Mouse (Mus musculus): ENCODE measurements around the gene Patj.

Gene Patj

DNA sequence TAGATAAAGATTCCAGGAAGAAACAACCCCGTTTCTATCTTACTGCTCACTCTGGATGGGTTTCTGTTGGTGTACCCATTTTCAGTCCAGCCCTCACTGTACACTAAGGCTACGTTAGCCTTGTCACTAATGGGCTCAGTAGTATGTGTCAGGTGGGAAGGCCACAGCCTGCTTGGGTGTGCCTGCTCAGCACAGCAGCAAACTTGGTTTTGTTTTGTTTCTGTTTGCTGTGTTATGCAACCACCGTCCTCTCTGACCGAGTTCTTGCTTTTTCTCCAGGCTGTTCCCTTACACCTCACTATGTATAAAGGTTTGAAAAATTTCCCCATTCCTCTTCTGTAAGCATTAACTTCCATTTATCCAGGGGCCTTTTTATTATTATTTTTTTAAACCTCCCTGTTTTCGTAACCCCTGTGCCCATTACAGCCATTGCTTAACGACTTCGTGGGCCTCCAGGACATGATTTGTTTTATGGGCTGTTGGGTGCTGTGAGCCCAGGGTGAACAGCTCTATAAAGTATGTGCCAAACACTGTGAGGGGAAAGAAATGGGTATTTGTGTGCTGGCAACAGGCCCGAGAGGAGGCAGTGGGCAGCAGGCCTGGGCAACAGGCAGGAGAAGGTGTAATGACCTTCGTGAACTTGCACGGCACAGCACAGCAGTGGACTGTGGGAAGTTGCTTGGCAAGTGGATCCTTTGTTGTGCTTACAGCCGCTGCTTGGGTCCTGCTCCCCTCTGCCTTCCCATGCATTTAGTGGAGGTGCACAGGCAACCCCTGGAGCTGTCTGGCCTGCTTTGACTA is 113.1 kb downstream of the Patj start:
- DNase-seq (ENCODE audit: low read depth, low spot score): no peak

DNA sequence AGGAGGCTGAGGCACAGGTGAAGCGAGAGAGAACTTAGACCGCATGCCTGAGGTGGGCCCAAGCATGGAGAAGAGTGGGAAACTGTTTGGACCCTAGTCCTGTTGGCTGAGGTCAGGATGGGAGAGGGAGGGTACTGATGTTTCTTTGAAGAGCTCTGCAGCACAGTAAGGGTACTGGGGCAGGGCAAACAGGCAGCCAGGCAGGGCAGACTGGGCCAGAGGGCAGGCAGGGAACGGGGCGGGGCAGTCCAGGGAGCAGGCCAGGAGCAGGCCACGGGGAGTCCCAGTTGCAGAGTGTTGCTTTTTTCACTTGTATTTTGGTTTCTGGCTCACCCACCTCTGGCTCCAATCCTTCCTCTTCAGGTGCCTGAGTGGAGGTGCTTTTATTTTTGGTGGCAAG is 114.4 kb downstream of the Patj start:
- DNase-seq (ENCODE audit: low read depth, low spot score): no peak

DNA sequence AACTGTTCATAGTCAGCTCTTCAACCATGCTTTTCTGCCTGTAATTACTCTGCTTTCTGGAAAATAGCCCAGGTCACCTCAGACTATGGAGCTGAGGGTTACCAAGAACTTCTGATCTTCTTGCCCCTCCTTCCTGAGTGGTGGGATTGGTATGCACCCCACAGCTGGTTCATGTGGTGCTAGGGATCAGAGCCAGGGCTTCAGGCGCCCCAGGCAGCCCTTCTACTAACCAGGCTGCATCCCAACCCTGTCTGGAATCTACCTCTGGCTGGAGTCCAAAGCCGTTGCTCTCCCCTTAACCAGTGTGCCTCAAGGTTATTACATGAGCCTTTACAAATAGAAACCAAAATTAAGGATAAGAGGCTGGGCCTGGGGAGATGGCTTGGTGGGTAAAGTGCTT is 115.7 kb downstream of the Patj start:
- no peak for DNase-seq (ENCODE audit: low read depth, low spot score)

DNA sequence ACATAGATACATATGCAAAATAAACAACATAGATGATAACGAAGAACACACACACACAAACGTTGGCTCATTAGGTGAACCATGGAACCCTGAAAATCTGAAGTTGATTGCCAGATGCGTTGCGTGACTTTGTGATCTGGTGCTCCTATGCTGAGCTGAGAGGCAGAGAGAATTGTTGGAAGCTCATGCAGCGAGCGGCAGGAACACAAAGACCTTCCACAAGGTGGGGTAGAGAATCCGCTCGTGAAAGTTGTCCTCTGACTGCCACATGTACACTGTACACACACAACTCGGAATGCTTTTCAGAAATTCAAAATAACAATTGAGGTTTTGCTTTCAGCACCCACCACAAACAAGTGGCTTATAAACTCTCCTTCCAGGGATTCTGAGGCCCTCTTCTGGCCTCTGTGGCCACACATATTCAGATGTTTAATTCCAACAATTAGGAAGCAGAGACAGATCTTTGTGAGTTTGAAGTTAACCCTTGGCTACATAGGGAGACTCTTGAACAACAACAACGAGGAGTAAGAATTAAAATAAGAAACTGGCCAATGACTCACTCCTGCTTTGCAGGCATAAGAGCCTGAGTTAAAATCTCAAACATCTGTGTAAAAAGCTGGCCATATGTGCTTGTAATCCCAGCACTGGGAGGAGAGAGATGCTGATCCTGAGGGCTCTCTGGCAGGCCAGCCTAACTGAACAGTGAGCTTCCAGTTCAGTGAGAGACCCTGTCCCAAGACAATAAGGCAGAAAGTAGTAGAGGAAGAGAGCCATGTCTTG is 116.6 kb downstream of the Patj start:
- no peak for DNase-seq (ENCODE audit: low read depth, low spot score)

DNA sequence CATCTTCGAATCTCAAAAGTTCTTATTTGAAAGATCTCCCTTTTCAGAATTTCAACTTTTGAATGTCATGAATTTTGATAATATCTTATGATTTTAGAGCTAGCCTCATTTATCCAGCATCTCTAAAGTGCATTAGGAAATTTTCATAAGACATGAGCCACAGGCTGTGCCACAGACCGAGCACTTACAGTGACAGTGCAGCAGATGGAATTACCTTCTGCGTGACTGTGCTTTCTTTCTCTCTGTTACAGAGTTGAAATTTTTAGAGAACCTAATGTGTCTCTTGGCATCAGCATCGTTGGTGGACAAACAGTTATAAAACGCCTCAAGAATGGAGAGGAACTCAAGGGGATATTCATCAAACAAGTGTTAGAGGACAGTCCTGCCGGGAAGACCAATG is 124.9 kb downstream of the Patj start:
- no peak for DNase-seq (ENCODE audit: low read depth, low spot score)

DNA sequence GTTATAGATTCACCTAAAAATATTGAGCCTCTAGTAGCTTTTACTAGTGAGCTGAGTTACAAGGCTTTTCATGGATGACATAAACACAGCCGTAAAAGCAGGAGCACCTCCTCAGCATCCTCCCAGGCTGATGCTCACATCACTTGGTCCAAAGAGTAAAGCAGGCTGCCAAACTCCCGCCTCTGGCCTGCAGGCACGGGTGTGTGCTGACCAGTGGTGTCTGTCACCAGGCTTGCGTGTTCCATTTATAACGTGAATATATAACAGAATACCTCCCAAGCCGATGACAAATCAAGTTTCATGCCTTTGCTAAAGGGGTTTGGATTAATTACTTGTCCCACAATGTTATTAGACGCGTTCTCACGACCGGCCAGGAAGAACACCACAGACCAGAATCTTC is 128.9 kb downstream of the Patj start:
- DNase-seq (ENCODE audit: low read depth, low spot score): no peak

DNA sequence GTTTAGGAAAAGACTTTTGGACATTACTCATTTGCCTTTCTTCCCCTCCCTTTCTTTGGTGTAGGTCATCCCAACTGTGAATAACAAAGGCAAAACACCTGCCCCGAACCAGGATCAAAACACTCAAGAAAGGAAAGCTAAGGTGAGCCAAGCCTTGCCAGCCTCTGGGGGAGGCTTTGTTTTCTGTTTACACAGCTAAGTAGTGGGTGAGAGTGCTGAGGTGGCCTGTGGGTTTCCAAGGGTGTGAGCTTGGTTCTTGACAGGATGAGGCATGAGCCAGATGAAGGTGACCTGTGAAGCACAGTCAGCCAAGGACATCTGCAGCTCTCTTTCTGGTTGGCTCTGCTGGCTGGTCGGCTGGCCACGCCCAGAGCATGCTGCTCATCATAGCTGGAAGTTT is 139.9 kb downstream of the Patj start:
- DNase-seq (ENCODE audit: low read depth, low spot score): no peak

DNA sequence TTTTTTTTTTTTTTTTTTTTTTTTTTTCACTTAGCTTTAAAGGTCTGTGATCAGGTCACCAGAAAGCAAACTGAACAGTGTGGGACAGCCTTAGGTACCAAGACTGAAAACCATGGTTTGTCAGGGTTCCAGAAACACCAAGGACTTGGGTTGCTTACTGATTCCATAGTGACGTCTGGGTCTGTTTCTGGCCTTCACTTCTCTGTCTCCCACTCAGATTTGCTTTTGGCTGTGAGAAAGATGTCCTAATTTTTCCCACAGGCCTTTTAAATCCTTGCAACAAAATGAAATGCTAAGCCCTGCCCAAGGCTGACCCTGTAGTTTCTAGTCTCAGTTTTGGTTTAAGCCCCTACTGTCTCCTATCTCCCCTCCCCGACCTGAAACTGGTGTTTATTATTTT is 146.0 kb downstream of the Patj start:
- DNase-seq (ENCODE audit: low read depth, low spot score): no peak

DNA sequence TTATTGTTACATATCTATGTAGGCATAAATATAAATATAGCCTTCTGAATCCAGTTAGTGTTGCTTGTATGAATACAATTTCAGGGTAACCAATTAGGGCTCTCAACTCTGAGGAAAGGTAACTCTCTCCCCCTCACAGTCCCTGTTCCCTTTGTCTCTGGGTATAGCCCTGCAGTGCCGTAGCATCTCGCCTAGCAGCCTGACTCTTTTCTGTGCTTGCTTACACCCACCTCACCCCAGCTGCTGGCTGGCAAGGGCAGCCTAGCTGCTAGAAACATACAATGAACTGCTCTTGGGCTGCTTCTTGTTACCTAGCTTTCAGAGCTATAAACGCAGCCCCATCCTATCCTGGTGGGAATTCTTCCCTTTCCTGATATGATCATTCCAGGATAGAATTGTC is 147.4 kb downstream of the Patj start:
- no peak for DNase-seq (ENCODE audit: low read depth, low spot score)

DNA sequence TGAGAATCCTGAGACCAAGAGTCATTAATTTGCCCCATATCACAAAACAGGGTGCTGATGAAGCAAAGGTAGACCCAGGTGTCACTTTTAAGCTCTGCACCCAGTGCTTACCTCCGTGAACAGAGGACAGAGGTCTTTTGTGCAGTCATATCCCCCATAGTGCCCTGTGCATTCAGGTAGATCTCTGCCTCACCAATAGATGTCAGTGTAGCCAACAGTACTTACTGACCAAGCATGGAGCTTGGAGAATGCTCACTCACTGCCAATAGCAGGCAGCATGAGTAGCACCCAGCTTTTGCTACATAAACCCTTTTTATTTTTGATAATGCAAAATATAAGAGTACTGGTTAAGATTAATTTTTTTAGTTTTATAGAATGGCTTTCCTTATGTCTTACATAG is 149.8 kb downstream of the Patj start:
- DNase-seq (ENCODE audit: low read depth, low spot score): no peak

DNA sequence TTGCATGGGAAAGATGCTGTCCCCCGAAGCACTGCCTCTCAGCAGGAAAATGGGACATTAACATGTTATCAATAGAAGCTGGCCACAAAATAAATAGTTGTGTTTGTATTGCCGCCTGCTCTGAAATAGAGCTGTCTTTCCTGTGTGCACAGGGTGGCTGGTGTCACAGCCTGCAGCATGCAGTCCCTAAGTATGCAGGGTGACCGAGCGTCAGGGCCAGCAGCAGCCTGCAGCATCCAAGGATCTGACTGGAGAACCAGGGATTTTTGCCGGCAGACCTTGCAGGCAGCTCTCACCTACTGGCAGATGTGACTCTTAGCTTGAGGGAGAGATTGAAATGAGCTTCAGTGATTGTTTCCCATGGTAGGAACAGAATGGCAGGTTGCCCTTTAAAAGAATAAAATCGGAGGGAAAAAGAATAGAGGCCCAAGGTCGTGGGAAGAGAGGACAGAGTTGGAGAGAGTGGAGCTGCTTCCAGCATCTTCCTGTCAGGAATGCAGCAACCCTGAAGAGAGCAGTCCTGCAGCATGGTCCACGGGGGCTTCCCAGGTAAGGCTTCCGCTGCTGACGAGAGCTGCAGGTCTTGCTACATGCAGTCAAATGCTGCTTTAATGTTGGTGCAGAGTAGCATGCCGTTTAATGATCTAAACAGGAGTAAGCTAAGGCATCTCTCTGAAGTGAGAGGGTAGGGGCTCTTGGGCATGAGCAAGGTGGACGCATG is 151.0 kb downstream of the Patj start:
- DNase-seq (ENCODE audit: low read depth, low spot score): no peak

DNA sequence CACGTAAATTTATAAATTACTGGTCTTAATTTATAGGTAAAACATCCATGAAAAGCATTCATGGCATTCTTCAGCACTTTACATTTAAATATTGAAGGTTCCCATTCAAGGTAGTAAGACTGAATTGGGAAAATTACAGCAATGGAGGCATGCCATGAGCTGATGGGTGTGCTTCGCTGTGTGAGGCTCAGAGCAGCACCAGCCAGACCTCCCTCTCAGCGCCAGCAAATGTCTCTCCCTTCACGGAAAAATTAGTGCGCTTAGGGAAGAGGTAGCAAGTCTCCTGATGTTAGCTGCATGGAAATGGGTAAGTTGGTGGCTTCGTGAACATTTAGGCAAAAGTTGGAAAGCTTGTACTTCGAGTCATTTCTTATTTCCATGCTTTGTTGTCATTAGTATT is 153.9 kb downstream of the Patj start:
- no peak for DNase-seq (ENCODE audit: low read depth, low spot score)

DNA sequence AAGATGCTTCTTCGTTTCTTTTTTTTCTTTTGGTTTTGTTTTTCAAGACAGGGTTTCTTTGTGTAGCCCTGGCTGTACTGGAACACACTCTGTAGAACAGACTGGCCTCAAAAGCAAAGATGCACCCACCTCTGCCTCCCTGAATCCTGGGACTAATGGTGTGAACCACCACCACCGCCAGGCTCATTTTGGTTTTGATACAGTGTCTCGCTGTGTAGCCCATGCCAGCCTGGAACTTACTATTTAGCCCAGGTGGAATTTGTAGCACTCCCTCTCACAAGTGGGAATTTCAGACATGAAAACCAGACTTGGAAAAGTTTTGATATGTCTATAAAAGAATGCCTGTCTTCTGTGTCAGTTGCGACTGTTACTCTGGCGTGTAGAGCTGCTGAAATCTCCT is 154.5 kb downstream of the Patj start:
- no peak for DNase-seq (ENCODE audit: low read depth, low spot score)

DNA sequence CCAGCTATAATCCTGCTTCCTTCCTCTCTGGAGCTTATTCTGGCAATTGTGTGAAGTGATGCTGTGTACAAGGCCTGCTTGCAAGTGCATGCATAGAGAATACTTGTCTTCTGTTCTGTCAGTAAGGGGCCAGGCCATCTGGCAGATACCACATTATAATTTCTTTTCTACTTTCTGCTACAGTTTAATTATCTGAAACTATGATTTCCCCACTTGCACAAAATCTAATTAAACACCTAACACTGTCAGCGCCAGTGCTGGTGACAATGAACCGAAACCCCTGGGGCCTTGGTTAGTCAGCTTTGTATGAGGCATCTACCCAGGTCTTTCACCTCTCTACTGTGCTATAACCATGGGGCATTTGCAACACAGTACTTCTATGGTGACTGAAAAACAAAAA is 160.1 kb downstream of the Patj start:
- DNase-seq (ENCODE audit: low read depth, low spot score): no peak

DNA sequence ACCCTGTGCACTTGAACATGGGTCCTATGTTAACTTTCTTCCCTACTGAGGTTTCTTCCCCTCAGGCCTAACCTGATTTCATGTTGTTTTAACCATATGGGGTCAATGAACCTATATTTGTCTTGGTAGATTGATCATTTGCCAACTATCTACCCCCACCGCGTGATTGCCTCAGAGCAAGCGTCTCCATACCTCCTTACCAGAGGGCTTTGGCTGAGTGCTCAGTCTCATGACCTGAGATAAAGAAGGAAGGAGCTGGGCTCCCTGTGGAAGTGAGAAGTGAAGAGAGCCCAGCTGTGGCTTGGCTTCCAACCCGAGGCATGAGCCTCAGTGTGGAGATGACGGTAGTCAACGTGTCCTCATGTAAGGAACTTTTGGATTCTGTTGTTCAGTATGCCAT is 160.9 kb downstream of the Patj start:
- no peak for DNase-seq (ENCODE audit: low read depth, low spot score)

DNA sequence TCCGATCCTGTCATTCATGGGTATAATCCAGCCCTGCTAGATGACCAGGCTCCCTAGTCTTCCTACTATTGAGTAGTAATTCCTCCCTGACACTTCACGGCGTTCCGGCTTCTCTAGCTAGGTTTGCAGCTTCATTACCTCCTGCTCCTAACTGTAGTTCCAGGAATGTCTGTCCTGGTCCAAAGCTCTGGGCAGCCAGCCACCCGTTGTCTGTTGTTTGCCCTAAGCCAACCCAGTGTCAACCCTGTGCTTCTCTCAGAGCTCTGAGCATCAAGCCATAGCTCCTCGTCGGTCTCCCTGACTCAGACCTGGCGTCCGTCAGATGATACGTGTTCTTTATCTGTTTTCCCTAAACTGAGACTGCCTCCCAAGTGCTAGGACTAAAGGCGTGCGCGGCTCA is 161.6 kb downstream of the Patj start:
- no peak for DNase-seq (ENCODE audit: low read depth, low spot score)

DNA sequence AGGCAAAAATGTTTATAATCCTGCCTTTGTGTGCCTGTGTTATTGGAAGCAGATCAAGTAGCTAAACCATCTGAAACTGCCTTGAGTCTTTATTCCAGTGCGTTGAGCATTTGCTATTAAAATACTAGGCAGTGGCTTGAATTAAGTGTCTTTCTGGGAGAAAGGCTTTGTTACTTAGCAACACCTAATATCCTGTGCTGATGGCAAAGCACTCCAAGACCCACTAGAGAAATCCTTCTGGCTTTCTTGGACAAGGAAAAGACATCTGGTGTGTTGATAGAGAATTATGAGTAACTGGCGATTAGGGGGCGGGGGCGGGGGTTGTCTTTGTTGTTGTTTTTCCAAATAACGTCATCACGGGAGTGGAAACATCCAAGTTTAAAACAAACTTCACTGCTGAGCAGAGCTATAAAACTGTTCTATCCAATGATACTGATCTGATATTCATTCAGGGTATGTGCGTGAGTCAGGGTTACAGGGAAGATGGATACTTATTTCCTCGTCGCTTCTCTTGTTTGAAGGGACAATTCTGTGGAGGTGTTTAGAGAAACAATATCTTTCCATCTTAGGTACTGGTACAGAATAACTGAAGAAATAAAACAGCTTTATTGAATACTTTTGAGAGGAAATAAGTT is 164.7 kb downstream of the Patj start:
- no peak for DNase-seq (ENCODE audit: low read depth, low spot score)

DNA sequence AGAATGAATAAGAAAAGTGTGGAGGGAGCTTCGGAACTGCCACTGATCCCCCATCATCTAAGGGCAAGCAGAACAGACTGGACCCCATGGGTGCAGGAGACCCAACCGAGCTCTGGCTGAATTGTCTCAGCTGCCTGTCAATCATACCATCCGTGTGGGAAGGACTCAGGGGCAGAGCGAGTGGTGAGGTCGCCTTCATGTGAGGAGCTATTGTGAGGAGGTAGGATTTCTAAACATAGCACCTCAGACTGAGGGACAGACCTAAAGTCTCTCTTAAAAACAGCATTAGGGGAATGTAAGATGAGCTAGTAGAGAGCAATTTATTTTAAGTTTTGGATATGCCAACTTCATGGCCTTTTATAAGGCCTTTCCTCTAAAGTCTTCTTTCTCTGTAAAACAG is 167.5 kb downstream of the Patj start:
- no peak for DNase-seq (ENCODE audit: low read depth, low spot score)

DNA sequence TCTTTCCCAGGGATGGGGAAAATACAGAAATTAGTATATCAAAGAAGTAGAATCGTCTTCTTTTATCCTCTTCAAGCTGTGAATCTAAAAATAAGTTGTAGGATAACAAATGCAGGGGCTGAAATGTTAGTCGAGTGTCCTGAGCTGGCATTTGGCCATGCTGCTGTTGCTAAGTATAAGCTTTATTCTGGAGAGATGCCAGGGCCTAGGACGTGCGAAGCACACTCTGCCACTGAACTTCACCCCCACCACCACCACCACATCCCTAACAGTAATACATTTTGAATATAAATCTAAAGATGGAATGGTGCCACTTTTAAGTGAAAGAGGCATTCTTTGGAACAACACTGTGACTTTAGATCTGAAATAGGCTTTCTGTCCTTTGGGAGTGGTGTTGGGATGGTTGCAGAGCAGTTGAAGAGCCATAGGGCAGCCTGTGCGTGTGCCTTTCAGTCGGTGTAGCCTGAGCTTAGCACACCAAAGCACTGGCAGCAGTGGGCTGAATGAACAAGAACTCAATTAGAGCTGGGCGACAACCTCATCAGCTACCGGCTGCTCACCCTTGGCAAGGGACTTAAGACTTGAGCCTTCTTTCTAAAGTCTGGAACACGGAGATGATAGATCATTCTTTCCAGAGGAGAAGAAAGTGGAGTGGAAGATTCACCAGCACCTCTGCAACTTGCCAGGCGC is 168.1 kb downstream of the Patj start:
- DNase-seq (ENCODE audit: low read depth, low spot score): no peak

DNA sequence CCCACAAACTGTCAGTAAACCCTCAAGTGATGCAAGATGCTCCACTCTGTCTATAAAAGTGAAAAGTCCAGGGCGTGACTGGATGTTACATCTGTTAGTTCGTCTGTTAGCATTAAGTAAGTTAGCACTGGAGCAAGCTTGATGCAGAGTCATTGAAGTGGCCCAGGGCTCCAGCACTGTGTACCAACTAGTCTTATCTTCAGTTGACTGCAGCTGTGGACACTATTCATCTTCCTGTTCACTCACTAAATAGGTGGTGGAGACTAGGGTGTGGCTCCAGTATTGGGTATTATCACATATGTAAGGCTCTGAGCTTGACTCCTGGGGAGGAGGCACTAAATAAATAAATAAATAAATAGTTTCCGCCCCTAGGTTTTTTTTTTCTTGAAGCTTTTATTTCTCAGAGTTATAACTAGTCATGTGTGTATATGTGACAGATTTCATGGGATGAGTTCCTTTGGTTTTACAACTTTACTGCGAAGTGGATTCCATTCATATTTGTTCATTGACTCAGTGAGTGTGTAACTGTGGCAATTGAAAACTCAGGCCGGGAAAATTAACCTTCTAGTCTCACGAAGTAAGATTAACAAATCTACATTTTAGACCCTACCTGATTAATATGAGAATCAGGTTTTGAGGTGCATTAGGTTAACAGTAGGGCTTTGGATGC is 168.7 kb downstream of the Patj start:
- DNase-seq (ENCODE audit: low read depth, low spot score): no peak

DNA sequence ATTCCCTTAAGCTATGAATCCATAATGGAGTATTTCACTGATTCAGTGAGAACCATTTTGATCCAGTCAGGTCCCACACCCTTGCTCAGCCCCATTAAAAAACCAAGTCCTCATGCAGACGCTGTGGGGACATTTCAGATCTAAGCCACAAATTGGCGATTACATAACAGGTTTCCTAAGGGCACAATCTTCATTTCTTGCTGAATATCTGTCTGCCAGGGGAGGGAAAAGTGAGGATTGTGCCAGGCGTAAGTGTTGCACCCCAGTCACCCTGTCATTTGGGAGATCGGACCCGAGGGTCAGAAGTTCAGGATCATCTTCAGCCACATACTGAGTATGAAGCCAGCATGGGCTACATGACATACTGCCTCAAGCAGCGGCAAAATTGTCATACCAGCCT is 171.2 kb downstream of the Patj start:
- DNase-seq (ENCODE audit: low read depth, low spot score): no peak
